Mouse (Mus musculus) ES-E14 (cell line): ENCODE data around the gene Chrm5. TPM values are rescaled to one million over a fixed set of nuclear protein-coding genes. Genes with fewer than 3 reads are reported as not detected.

Experiments used
- DNase-seq: peaks from one replicate; pipeline ENCODE4 v3.0.0-alpha.2; 2013; ENCODE audit warnings: low read depth, low spot score
- H3K27ac ChIP-seq: 2 replicates; pipeline ENCODE4 v1.5.1; 2012; ENCODE audit warnings: low read depth, mild to moderate bottlenecking, low read length, moderate library complexity, mixed read lengths; ENCODE audit not compliant: poor library complexity, insufficient read depth, severe bottlenecking
- H3K36me3 ChIP-seq: 2 replicates; pipeline ENCODE4 v1.6.1; 2012; ENCODE audit warnings: mild to moderate bottlenecking, low read length, moderate library complexity, mixed read lengths; ENCODE audit not compliant: control insufficient read depth, poor library complexity, insufficient read depth, severe bottlenecking
- H3K4me1 ChIP-seq, 2 experiments: fragments of 150-350 bp in 1 of 2; sonication (generic) in 1 of 2; 2 replicates each; pipeline ENCODE4 v1.6.1; 2012; ENCODE audit warnings: low read length in 2 of 2, mild to moderate bottlenecking in 1 of 2, mixed read lengths in 1 of 2; ENCODE audit not compliant: control insufficient read depth in 2 of 2, insufficient read depth in 2 of 2, poor library complexity in 1 of 2
- H3K4me3 ChIP-seq, 2 experiments: fragments of 150-350 bp in 1 of 2; sonication (generic) in 1 of 2; 2 replicates each; pipeline ENCODE4 v1.5.1; 2012; ENCODE audit warnings: low read length in 2 of 2, low read depth in 1 of 2, mild to moderate bottlenecking in 1 of 2, mixed read lengths in 1 of 2; ENCODE audit not compliant: insufficient read depth in 1 of 2, poor library complexity in 1 of 2, severe bottlenecking in 1 of 2
- H3K9ac ChIP-seq: 2 replicates; pipeline ENCODE4 v1.6.1; 2012; ENCODE audit warnings: low read depth, mild to moderate bottlenecking, low read length, mixed read lengths; ENCODE audit not compliant: poor library complexity, insufficient read depth, severe bottlenecking
- H3K9me3 ChIP-seq: fragments of 150-350 bp; sonication (generic); 2 replicates; pipeline ENCODE4 v1.6.1; 2012; ENCODE audit warnings: low read depth, mild to moderate bottlenecking, low read length; ENCODE audit not compliant: control insufficient read depth, insufficient read depth
- CHD2 ChIP-seq: IDR thresholded peaks from 2 replicates; pipeline ENCODE4 v1.6.1; 2014; ENCODE audit warnings: mild to moderate bottlenecking, low read depth, low read length, inconsistent platforms
- HCFC1 ChIP-seq: IDR thresholded peaks from 2 replicates; pipeline ENCODE4 v1.6.1; 2012; ENCODE audit warnings: low read length, inconsistent platforms, borderline replicate concordance; ENCODE audit not compliant: insufficient read depth
- MAFK ChIP-seq: IDR thresholded peaks from 2 replicates; pipeline ENCODE4 v1.6.1; 2014; ENCODE audit warnings: mild to moderate bottlenecking, low read depth, low read length, inconsistent platforms; ENCODE audit not compliant: insufficient read depth
- ZC3H11A ChIP-seq: IDR thresholded peaks from 2 replicates; pipeline ENCODE4 v1.6.1; 2012; ENCODE audit warnings: low read depth, mild to moderate bottlenecking, inconsistent platforms, low read length, borderline replicate concordance
- ZNF384 ChIP-seq: IDR thresholded peaks from 2 replicates; pipeline ENCODE4 v1.6.1; 2012; ENCODE audit warnings: low read depth, low read length, inconsistent platforms
- in situ Hi-C, 2 experiments: fragments of 600-800 bp; cut with MboI; formaldehyde crosslinking; loops; one replicate each; pipeline ENCODE4 v1.15.1; 2025; ENCODE audit warnings: low sequenced_read_pairs in 2 of 2, inconsistent platforms in 1 of 2; ENCODE audit not compliant: unreplicated experiment in 2 of 2
- total RNA-seq: library from RNA; depleted of rRNA; stranded (reverse); fragments of 300-350 nt; gene quantifications from 2 replicates; pipeline ENCODE4 v1.2.3, GENCODE M21; 2012

The Chrm5 gene
- total RNA-seq, 1 experiment = not detected

DNA sequence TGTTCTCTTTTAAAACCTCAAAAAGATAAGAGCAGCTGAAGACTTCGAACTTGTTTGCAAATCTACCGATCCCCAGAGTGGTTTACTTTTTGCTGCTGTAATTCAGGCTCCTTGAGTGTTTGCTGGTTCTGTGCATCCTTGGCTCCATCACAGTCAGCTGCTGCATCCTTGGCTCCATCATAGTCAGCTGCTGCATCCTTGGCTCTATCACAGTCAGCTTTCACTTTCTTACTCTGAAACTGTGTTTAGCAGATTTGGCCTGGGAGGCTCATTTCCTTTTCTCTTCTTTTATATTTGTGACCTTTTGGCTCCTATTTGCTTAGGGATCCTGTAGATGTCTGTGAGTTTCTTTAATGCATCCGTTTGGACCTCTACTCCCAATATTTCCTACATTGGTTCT is 36.6 kb upstream of the Chrm5 start:
- Histone ChIP-seq H3K36me3 (no peaks in the 10 kb centered on the region), H3K9me3 (no peaks in the 10 kb centered on the region), H3K27ac (no peak overlapping the region), H3K4me1 (no peaks in the 10 kb centered on the region), H3K9ac (no peak overlapping the region), H3K4me3 (no peak overlapping the region)
- DNase-seq = no peak
- in situ Hi-C loops = no loop called here
- no peak for TF ChIP-seq ZNF384
- no peak for TF ChIP-seq MAFK
- TF ChIP-seq ZC3H11A = no peak
- TF ChIP-seq CHD2 = no peak
- no peak for TF ChIP-seq HCFC1

DNA sequence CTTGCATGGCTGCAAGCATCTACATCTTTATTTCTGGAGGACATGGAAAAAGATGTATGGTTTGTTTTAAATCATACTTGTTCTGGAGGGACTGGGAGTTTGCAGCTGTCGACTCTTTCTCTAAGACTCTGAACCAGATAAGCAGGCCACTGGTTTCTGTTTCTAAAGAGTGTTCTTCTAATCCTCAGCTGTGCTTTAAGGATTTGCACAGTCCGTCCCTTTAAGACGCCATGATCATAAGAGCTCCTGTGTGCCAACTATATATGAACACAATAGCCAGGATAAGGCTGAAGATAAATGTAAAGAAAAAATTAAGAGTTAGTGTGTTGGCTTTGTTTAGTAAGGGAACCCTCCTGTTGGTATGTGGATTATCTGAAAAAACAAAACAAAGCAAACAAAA is 36.2 kb upstream of the Chrm5 start:
- Histone ChIP-seq H3K9ac (no peak overlapping the region), H3K36me3 (no peaks in the 10 kb centered on the region), H3K4me1 (no peaks in the 10 kb centered on the region), H3K4me3 (no peak overlapping the region), H3K9me3 (no peaks in the 10 kb centered on the region), H3K27ac (no peak overlapping the region)
- in situ Hi-C loops = no loop called here
- no peak for TF ChIP-seq ZNF384
- TF ChIP-seq ZC3H11A = no peak
- TF ChIP-seq CHD2 = no peak
- no peak for TF ChIP-seq MAFK
- TF ChIP-seq HCFC1 = no peak
- no peak for DNase-seq

- no peaks in the 10 kb centered on the region for H3K9me3 ChIP-seq
- H3K9ac ChIP-seq = no peak overlapping the region
- DNase-seq = no peak
- TF ChIP-seq MAFK = no peak
- no peak for TF ChIP-seq ZC3H11A
- no peak for TF ChIP-seq HCFC1
- no peak for TF ChIP-seq CHD2
- no peak for TF ChIP-seq ZNF384
- H3K36me3 ChIP-seq = no peaks in the 10 kb centered on the region
- no peaks in the 10 kb centered on the region for H3K4me1 ChIP-seq
- no peak overlapping the region for H3K4me3 ChIP-seq
- in situ Hi-C loops = no loop called here
- no peak overlapping the region for H3K27ac ChIP-seq
Measured at GRCm38 (mm10) chr2:112513036-112513435, 32.5 kb upstream of the Chrm5 start.

DNA sequence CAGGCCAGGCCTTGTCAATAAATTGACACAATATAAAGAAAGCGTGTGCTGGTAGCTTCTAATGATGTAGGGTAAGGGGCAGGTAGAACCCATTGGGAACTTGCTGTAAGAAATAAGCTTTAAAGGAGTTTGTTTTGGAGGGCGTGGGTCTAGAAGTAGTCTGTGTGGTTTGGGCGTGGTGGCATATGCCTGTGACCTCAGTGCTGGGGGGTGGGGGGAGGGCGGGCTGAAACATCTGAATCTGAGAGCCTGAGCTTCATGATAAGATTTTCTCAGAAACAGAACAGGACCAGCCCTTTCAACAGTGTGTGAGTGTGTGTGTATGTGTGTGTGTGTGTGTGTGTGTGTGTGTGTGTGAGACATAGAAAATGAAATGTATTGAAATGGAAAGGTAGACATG is 29.6 kb upstream of the Chrm5 start:
- no peak overlapping the region for H3K4me3 ChIP-seq
- in situ Hi-C loops = no loop called here
- H3K27ac ChIP-seq = no peak overlapping the region
- H3K36me3 ChIP-seq = no peaks in the 10 kb centered on the region
- no peak for DNase-seq
- no peaks in the 10 kb centered on the region for H3K9me3 ChIP-seq
- no peaks in the 10 kb centered on the region for H3K4me1 ChIP-seq
- no peak for TF ChIP-seq CHD2
- no peak for TF ChIP-seq MAFK
- TF ChIP-seq ZNF384 = no peak
- TF ChIP-seq HCFC1 = no peak
- no peak for TF ChIP-seq ZC3H11A
- no peak overlapping the region for H3K9ac ChIP-seq

DNA sequence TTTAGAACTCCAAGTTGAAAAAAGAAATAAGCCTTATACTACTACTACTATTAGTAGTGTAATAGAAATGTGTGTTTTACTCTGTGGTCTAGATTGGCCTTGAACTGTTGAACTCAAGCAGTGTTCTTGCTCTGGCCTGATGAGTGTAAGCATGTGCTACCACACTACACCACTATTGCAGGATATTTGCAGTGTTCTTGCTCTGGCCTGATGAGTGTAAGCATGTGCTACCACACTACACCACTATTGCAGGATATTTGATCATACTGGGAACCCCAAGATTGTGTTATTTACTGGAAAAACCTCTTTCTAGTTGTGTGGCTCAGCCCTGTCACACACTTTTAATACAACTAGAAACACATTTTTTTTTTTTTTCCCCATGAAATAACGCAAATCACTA is 26.9 kb upstream of the Chrm5 start:
- in situ Hi-C loops = no loop called here
- DNase-seq = no peak
- TF ChIP-seq MAFK (no peak), HCFC1 (no peak), CHD2 (no peak), ZC3H11A (no peak), ZNF384 (no peak)

More for the DNA sequence above, 26.9 kb upstream of the Chrm5 start:
- H3K27ac ChIP-seq = no peak overlapping the region
- no peaks in the 10 kb centered on the region for H3K36me3 ChIP-seq
- H3K4me3 ChIP-seq = no peak overlapping the region
- no peak overlapping the region for H3K9ac ChIP-seq
- no peaks in the 10 kb centered on the region for H3K9me3 ChIP-seq
- H3K4me1 ChIP-seq = peaks cover 0 to 2% of the 10 kb centered on the region in 2 experiments; a peak in 1 of 4 replicates
